Mouse (Mus musculus) thymus, adult 2 months (tissue): ENCODE data around the gene Slco1b2.

Experiments used
- CTCF ChIP-seq: fragments of 200-500 bp; IDR thresholded peaks from 2 replicates; pipeline ENCODE4 v1.5.1; 2012; ENCODE audit warnings: mild to moderate bottlenecking, control low read depth, low read length, moderate library complexity, borderline replicate concordance; ENCODE audit not compliant: control insufficient read depth, poor library complexity, insufficient read depth; ENCODE audit errors: extremely low read depth
- POLR2A ChIP-seq: fragments of 200-500 bp; IDR thresholded peaks from 2 replicates; pipeline ENCODE4 v1.6.1; 2012; ENCODE audit warnings: mild to moderate bottlenecking, low read length, control low read depth, moderate library complexity; ENCODE audit not compliant: control insufficient read depth, poor library complexity, insufficient read depth; ENCODE audit errors: extremely low read depth

DNA sequence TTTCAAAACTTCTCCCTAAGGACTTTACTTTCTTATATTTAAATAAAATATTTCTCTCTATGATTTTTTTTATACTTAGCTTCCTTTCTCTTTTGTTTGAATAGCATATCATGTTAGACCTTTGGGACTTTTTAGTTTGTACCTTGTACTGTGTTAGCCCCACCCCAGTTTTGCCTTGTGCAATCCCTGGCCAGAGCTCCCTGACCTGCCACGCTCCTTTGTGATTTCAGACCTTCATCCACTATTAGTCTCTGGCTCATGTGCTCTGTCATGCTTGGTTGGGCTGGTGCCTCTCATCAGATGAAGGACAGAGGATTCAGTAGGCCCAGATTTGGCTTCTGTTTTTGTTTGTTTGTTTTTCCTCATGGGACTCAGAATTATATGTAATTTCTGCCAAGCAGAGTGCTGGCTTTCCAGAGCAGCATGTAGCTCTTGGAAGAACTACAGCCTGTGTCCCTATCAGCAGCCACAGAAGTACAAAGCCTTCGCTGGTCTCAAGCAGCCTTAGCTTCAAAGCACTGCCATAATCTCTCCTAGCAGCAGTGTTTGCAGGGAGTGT lies 18.5 kb upstream of the Slco1b2 start:
- TF ChIP-seq CTCF (no peak), POLR2A (no peak)
